Mouse (Mus musculus) midbrain, embryonic 11.5 days (tissue): Measurements from ENCODE around the gene Eps8. TPM values are rescaled to one million over a fixed set of nuclear protein-coding genes. Genes with fewer than 3 reads are reported as not detected.

Source experiments
- ATAC-seq: fragments of 200-750 bp; cut with Nextera tagmentation; 2 replicates; pipeline ENCODE4 v1.8.0; 2017; ENCODE audit warnings: moderate TSS enrichment, moderate library complexity; ENCODE audit not compliant: low FRiP score
- DNase-seq: peaks from one replicate; pipeline ENCODE4 v3.0.0; 2015; ENCODE audit warnings: low spot score; ENCODE audit errors: missing footprints
- H3K27ac ChIP-seq: fragments of 300-500 bp; sonication (generic); 2 replicates; pipeline ENCODE4 v1.5.1; 2014; ENCODE audit warnings: low read depth, low read length
- H3K27me3 ChIP-seq: fragments of 300-500 bp; sonication (generic); 2 replicates; pipeline ENCODE4 v1.6.1; 2014; ENCODE audit warnings: mild to moderate bottlenecking, low read length, moderate library complexity, mixed read lengths; ENCODE audit not compliant: control insufficient read depth, insufficient read depth
- H3K36me3 ChIP-seq: fragments of 300-500 bp; sonication (generic); 2 replicates; pipeline ENCODE4 v1.6.1; 2014; ENCODE audit warnings: mild to moderate bottlenecking, low read length, moderate library complexity, mixed read lengths; ENCODE audit not compliant: control insufficient read depth, insufficient read depth
- H3K4me1 ChIP-seq: fragments of 300-500 bp; sonication (generic); 2 replicates; pipeline ENCODE4 v1.6.1; 2014; ENCODE audit warnings: low read length; ENCODE audit not compliant: control insufficient read depth, insufficient read depth
- H3K4me2 ChIP-seq: fragments of 300-500 bp; sonication (generic); 2 replicates; pipeline ENCODE4 v1.6.1; 2014; ENCODE audit warnings: mild to moderate bottlenecking, moderate library complexity
- H3K4me3 ChIP-seq: fragments of 300-500 bp; sonication (generic); 2 replicates; pipeline ENCODE4 v1.5.1; 2014; ENCODE audit warnings: low read depth, low read length
- H3K9ac ChIP-seq: fragments of 300-500 bp; sonication (generic); 2 replicates; pipeline ENCODE4 v1.6.1; 2014; ENCODE audit warnings: low read length
- H3K9me3 ChIP-seq: fragments of 300-500 bp; sonication (generic); 2 replicates; pipeline ENCODE4 v1.6.1; 2016; ENCODE audit warnings: low read length; ENCODE audit not compliant: control insufficient read depth
- WGBS: fragments of 180-500 bp; shearing (Covaris S2); extraction: QIAGEN DNeasy Blood & Tissue Kit; methylation state at CpG from one replicate; pipeline ENCODE4 v1.1.7; 2014; 5-methylcytosine and 5-hydroxymethylcytosine counted together
- polyA plus RNA-seq: library from polyadenylated mRNA; unstranded; fragments of >200 nt; fragmentation: Nextera tagmentation; extraction: Ambion mirVana; gene quantifications from 2 replicates; pipeline ENCODE4 v1.2.1, GENCODE M21; 2014

Eps8 gene
- polyA plus RNA-seq, 1 experiment from 2014 or later = 6.8 TPM

- DNase-seq = peak; percentile 97
- H3K9me3 ChIP-seq = no peaks in the 10 kb centered on the region; the same call in 1 of the 2 replicates
- ATAC-seq = peak; percentile 92
- peak overlapping the region; percentile 76 for H3K4me3 ChIP-seq
- no peaks in the 10 kb centered on the region for H3K36me3 ChIP-seq
- H3K4me1 ChIP-seq = peaks cover 6% of the 10 kb centered on the region; the same call in 1 of the 2 replicates
- H3K27ac ChIP-seq = no peak overlapping the region
- peak overlapping the region; percentile 71 for H3K9ac ChIP-seq
- H3K4me2 ChIP-seq = peak overlapping the region; percentile 93
- peaks cover 8% of the 10 kb centered on the region for H3K27me3 ChIP-seq
- WGBS = under 1% methylated on average over 48 of the region's 51 CpGs
Measured at GRCm38 (mm10) chr6:137649068-137649480, 5.6 kb downstream of the Eps8 start.

GRCm38 (mm10) chr6:137648110-137649067 is 6.3 kb downstream of the Eps8 start:
- DNase-seq (peak; percentile 91), ATAC-seq (peak; percentile 64)
- peaks cover 8% of the 10 kb centered on the region for H3K27me3 ChIP-seq
- H3K9ac ChIP-seq = peak overlapping the region; percentile 71
- H3K36me3 ChIP-seq = no peaks in the 10 kb centered on the region
- H3K27ac ChIP-seq = no peak overlapping the region
- peak overlapping the region; percentile 93 for H3K4me2 ChIP-seq
- H3K4me3 ChIP-seq = peak overlapping the region; percentile 76
- H3K4me1 ChIP-seq = peaks cover 6% of the 10 kb centered on the region; the same call in 1 of the 2 replicates
- under 1% methylated on average over 54 of the region's 59 CpGs for WGBS
- no peaks in the 10 kb centered on the region; the same call in 1 of the 2 replicates for H3K9me3 ChIP-seq

GRCm38 (mm10) chr6:137647646-137648045 is 7.0 kb downstream of the Eps8 start:
- no peaks in the 10 kb centered on the region for H3K36me3 ChIP-seq
- peaks cover 6% of the 10 kb centered on the region; the same call in 1 of the 2 replicates for H3K4me1 ChIP-seq
- H3K4me3 ChIP-seq = peak overlapping the region; percentile 76; the same call in 1 of the 2 replicates
- 16% methylated on average over 10 of the region's 10 CpGs for WGBS
- DNase-seq (no peak), ATAC-seq (no peak)
- peak overlapping the region; percentile 93; the same call in 1 of the 2 replicates for H3K4me2 ChIP-seq
- H3K9me3 ChIP-seq = no peaks in the 10 kb centered on the region; the same call in 1 of the 2 replicates
- H3K27me3 ChIP-seq = peaks cover 8% of the 10 kb centered on the region
- H3K9ac ChIP-seq = no peak overlapping the region
- no peak overlapping the region for H3K27ac ChIP-seq

- WGBS = 77% methylated on average over 2 of the region's 2 CpGs
- no peak for DNase-seq
- Histone ChIP-seq H3K4me2 (no peak overlapping the region), H3K4me3 (no peak overlapping the region), H3K9me3 (no peaks in the 10 kb centered on the region), H3K4me1 (peaks cover 6% of the 10 kb centered on the region; the same call in 1 of the 2 replicates), H3K9ac (no peak overlapping the region), H3K27me3 (peaks cover 8% of the 10 kb centered on the region), H3K27ac (no peak overlapping the region), H3K36me3 (no peaks in the 10 kb centered on the region)
- no peak for ATAC-seq
Measured at GRCm38 (mm10) chr6:137646726-137647125, 8.0 kb downstream of the Eps8 start.

GRCm38 (mm10) chr6:137644893-137645292 is 9.8 kb downstream of the Eps8 start:
- DNase-seq (no peak), ATAC-seq (no peak)
- WGBS = 83% methylated on average over 5 of the region's 5 CpGs
- Histone ChIP-seq H3K9ac (no peak overlapping the region), H3K27ac (no peak overlapping the region), H3K36me3 (no peaks in the 10 kb centered on the region), H3K27me3 (peaks cover 8% of the 10 kb centered on the region), H3K4me2 (no peak overlapping the region), H3K4me1 (peaks cover 6% of the 10 kb centered on the region; the same call in 1 of the 2 replicates), H3K9me3 (no peaks in the 10 kb centered on the region), H3K4me3 (no peak overlapping the region)

GRCm38 (mm10) chr6:137643814-137644213 is 10.9 kb downstream of the Eps8 start:
- H3K4me1 ChIP-seq = peaks cover 6% of the 10 kb centered on the region; the same call in 1 of the 2 replicates
- H3K36me3 ChIP-seq = no peaks in the 10 kb centered on the region
- 83% methylated on average over 4 of the region's 4 CpGs for WGBS
- H3K27ac ChIP-seq = no peak overlapping the region
- no peaks in the 10 kb centered on the region for H3K9me3 ChIP-seq
- H3K4me3 ChIP-seq = no peak overlapping the region
- H3K27me3 ChIP-seq = peaks cover 8% of the 10 kb centered on the region
- DNase-seq = no peak
- no peak for ATAC-seq
- H3K9ac ChIP-seq = no peak overlapping the region
- H3K4me2 ChIP-seq = no peak overlapping the region

GRCm38 (mm10) chr6:137641642-137642041 is 13.0 kb downstream of the Eps8 start:
- Histone ChIP-seq H3K27me3 (no peaks in the 10 kb centered on the region), H3K9ac (no peak overlapping the region), H3K27ac (no peak overlapping the region), H3K4me1 (no peaks in the 10 kb centered on the region), H3K4me2 (no peak overlapping the region), H3K9me3 (no peaks in the 10 kb centered on the region), H3K4me3 (no peak overlapping the region), H3K36me3 (no peaks in the 10 kb centered on the region)
- ATAC-seq = no peak
- DNase-seq = peak; percentile 72
- WGBS = 83% methylated on average over 1 of the region's 1 CpGs

- ATAC-seq (no peak), DNase-seq (peak; percentile 8)
- H3K4me2 ChIP-seq = no peak overlapping the region
- no peak overlapping the region for H3K4me3 ChIP-seq
- WGBS = 91% methylated on average over 11 of the region's 11 CpGs
- no peaks in the 10 kb centered on the region for H3K27me3 ChIP-seq
- H3K36me3 ChIP-seq = no peaks in the 10 kb centered on the region
- no peaks in the 10 kb centered on the region for H3K4me1 ChIP-seq
- no peaks in the 10 kb centered on the region for H3K9me3 ChIP-seq
- no peak overlapping the region for H3K9ac ChIP-seq
- no peak overlapping the region for H3K27ac ChIP-seq
Measured at GRCm38 (mm10) chr6:137638834-137639567, 15.7 kb downstream of the Eps8 start.
